Mouse (Mus musculus): Measurements from ENCODE around the gene Tardbp.

Tardbp gene

DNA sequence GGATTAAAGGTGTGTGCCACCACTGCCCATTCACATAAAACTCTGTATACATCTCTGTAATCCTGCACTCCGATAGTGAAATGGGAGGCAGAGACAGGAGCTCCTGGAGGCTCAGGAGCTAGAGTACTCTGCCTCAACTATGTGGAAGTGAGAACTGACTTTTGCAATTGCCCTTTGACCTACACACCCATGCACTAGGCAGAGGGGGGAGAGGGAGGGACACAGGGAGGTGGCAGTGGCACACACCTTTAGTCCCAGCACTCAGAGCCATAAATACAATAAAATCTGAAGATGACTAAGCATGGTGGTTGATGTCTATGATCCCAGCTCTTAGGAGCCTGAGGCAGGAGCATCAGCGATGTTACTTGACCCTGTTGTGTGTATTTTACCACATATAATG is 12.6 kb upstream of the Tardbp start:
- DNase-seq (ENCODE audit: low spot score in 2 of 2) = no peak

GRCm38 (mm10) chr4:148638302-148638701 is 11.5 kb upstream of the Tardbp start:
- no peak for DNase-seq (ENCODE audit: low spot score in 2 of 2)

DNA sequence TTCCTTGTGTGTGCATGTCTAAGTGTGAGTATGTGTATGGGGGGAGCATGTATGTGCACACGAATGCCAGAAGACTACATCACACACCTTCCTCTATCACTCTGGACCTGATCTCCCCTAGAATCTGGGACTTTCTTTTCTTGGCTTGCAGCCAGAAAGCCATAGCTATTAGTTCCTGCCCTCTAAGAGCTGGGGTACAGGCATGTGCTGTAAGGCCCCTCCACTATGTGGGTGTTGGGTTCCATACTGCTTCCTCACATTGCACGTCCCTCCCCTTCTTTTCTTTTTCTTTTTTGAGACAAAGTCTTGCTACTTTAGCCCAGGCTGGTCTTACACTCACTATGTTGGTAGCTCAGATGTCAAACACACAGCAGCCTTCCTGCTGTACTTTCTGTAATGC is 8.5 kb upstream of the Tardbp start:
- no peak for DNase-seq (ENCODE audit: low spot score in 2 of 2)

DNA sequence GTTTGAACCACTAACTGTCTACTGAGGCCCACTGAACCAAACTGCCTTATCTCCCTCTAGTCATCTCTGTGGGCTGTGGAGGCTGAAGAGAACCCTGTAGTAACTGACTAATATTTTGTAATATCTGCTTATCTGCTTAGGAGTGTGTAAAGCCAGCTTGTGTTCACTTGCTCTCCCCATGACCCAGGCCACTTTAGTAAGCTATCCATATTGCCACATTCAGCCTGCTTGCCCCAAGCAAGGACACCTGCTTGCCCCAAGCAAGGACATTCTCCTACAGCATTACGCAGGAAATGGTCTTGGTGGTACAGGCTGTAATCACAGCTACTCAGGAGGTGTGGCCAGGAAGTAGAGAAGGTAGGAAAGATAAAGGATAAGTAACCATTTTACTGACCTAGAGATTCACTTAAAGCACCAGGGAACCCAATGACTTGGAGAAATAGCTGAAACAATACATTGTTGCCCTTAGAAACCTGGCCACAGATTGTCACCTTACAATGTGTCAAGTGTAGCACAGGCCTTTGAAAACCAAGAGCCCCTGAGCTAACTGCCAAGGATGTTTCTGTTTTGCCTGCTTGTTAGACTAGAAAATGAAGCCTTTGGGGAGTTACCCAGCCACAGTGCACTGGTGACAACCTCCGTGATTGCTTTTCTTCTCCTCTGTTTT is 6.7 kb upstream of the Tardbp start:
- DNase-seq (ENCODE audit: low spot score in 2 of 2) = no peak

DNA sequence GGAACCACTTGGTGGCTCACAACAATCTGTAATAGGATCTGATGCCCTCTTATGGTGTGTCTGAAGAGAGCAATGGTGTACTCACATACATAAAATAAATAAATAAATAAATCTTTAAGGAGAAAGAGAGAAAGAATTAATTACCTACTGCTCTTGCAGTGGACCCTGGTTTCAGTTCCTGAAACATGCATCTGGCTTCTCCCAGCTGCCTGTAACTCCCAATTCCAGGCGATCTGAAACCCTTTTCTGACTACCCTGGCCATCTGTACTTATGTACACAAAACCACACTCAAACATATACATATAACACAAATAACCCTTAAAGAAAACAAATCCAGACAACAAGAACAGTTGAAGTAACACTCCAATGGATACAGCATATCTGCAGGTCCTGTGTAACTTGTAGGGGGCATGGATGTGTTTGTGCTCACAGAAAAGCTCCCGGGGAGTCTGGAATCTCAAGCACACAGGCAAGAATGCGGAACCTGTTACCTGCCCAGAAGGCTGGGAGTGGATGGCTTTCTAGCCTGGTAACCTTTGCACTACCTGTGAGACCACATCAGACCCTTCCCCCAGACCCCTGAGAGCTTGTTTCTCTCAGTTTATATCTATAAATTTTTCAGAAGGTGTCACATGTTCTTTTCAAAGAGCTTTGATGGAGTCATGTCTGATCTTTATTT is 5.3 kb upstream of the Tardbp start:
- DNase-seq (ENCODE audit: low spot score in 2 of 2) = no peak

GRCm38 (mm10) chr4:148627246-148627645 is 427 bp upstream of the Tardbp start:
- no peak for DNase-seq (ENCODE audit: low spot score in 2 of 2)

DNA sequence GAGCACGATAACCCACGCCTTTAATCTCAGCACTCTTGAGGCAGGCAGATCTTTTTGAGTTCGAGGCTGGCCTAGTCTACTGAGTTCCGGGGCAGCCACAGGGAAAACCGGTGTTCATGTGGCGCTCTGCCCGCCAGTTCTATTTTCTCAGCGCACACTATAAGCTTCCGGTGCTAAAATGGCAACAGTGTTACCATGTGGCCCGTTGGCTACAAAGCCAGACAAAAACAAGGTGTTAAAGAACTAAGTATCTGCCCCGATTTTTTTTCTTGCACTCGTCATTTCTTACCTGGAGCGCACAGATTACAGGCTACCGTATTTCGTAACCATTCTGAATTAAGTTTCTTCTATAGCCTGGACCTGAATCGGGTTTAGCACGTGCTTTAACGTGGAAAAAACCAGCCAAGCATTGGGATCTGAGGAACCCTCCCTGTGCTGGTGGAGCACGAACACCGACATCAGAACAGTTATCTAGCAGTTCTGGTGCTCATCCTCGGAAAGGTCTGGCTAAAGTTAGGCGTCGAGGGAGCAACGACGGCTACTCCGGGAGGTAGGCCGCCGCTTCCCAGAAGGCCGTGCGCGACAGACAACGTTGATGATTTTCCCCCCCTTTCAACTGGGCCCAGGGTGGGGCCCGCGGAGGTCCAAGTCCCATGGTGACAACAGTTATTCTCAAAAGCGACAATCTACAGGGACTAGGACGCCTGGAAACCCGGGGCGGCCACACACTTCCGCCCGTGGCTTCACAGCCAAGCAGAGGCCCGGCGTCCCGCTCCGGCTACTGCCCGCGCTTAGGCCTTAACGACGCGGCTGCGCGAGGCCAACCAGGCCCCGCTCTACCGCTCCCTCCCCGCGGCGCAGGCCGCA is 830 bp downstream of the Tardbp start:
- DNase-seq (ENCODE audit: low spot score in 2 of 2) = peak in 1 of 2 experiments; percentile 52

- no peak for DNase-seq (ENCODE audit: low spot score in 2 of 2)
Measured at GRCm38 (mm10) chr4:148625010-148625409, 1.8 kb downstream of the Tardbp start.

- no peak for DNase-seq (ENCODE audit: low spot score in 2 of 2)
Measured at GRCm38 (mm10) chr4:148623609-148624008, 3.2 kb downstream of the Tardbp start.

- no peak for DNase-seq (ENCODE audit: low spot score in 2 of 2)
Measured at GRCm38 (mm10) chr4:148622485-148622884, 4.3 kb downstream of the Tardbp start.

DNA sequence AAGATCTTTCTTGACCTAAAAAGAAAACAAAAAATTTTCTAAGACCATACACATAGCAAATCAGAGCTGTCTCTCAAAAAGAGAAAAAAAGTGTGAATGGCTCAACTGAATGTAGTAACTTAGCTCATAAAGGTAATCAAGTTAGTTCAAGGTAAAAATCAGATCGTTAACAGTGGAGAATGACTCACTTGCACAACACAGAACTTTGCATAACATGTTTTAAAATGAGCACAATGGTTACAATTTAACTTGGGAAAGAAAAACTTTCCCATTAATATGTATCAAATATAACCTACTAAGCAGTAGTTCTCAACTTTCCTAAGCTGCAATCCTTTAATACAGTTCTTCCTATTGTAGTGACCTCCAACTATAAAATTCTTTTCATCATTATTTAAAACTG is 6.1 kb downstream of the Tardbp start:
- no peak for DNase-seq (ENCODE audit: low spot score in 2 of 2)

GRCm38 (mm10) chr4:148619805-148620204 is 7.0 kb downstream of the Tardbp start:
- DNase-seq (ENCODE audit: low spot score in 2 of 2) = no peak

DNA sequence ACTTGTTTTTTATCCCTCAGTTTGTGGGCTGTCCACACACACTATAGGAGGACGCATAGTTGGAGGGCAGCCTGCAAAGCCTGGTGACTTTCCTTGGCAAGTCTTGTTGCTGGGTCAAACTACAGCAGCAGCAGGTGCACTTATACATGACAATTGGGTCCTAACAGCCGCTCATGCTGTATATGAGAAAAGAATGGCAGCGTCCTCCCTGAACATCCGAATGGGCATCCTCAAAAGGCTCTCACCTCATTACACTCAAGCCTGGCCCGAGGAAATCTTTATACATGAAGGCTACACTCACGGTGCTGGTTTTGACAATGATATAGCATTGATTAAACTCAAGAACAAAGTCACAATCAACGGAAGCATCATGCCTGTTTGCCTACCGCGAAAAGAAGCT is 13.1 kb downstream of the Tardbp start:
- peak in 1 of 2 experiments; percentile 19 for DNase-seq (ENCODE audit: low spot score in 2 of 2)

- DNase-seq (ENCODE audit: low spot score in 2 of 2) = no peak
Measured at GRCm38 (mm10) chr4:148612557-148612956, 14.3 kb downstream of the Tardbp start.

DNA sequence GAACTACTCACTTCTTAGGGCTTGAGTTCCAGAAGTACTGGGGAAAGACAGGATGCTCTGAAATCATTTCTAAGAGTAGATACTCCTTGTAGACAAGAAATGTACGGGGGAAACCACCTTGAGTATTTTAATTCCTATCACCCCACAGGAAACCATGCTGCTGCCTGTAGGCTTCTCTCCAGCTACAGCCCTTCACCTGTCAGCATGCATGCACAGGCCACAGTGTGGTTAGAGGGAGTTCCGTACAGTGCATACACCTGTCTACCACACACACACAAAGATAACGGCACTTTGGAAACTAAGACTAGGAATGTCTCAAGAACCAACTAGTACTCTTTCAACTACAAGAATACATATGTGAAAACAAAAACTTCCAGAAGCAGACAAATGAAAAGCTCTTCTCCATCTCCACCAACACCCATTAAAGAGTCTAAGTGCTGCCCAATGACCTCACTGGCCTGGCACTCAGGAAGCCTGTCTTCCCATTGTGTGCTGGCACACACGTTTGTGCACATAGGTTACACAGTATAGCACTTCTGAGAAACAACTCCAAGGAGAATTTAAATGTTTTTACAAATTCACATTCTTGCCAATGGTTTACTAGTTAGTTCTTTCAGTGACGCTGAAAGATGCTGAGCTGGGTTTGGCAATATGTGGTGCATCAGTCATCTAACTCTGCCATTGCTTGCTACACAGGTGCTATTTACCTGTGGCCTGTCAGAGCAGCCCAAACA is 16.0 kb downstream of the Tardbp start:
- DNase-seq (ENCODE audit: low spot score in 2 of 2) = no peak

DNA sequence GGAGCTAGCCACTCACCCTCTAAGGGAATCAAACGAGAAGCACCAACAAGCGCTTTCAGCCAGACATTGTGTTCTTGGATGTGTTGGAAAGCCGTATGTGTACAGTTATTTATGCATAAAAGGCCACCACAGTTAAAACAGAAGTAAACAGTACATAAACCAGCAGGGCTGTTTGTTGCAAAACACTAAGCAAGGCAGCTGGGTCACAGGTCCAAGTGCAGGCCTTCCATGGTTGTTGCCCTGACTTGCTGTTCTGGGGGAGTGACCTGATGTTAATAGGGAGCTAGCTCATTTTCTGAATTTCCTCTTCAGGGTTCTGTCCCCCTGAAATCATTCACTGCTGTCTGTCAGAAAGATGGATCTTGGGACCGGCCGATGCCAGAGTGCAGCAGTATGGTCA is 17.0 kb downstream of the Tardbp start:
- DNase-seq (ENCODE audit: low spot score in 2 of 2) = no peak

DNA sequence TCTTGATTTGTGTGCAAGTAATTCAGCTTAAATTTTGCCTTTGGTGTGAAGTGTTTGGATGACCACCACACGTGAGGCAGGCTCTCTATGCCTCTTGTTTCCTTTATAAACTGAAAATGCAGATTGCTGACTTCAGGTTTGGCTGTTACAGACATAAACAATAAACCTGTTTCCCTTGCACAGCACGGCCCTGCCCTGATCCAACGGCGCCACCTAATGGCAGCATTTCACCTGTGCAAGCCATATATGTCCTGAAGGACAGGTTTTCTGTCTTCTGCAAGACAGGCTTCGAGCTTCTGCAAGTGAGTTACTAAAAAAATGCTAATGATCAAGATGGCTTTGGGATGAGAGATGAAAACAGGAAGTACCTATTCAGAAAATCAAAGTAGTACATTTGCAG is 19.1 kb downstream of the Tardbp start:
- peak; percentile 73 to 78 for DNase-seq (ENCODE audit: low spot score in 2 of 2)

DNA sequence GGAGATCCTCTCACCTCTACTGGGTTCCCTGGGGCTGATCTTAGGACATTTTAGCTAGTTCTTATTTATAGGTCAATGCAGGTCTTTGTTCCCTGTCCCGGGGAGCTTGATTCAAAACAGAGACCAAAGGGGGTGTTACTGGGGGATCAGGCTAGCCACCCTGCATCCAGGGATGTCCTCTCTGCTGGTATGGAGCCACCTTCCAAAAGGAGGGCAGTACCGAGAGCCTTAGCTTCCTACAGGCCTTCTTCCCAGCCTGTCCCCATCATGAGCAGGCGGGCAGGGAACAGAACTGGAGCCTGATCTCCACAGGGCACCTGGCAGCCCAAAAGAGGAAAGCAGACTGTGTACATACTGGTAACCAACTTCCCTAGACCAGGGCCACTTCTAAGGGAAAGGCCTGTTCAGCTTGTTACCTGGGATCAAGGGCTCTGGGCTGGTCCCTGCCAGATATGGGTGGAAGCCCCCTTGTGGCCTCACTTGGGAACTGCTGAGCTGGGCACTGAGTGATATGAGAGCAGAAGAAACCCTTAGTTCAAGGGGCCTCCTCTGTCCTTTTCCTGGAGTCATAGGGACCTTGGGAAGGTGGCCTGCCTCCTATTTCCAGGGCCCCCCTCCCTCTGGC is 22.2 kb downstream of the Tardbp start:
- peak; percentile 66 to 74 for DNase-seq (ENCODE audit: low spot score in 2 of 2)

DNA sequence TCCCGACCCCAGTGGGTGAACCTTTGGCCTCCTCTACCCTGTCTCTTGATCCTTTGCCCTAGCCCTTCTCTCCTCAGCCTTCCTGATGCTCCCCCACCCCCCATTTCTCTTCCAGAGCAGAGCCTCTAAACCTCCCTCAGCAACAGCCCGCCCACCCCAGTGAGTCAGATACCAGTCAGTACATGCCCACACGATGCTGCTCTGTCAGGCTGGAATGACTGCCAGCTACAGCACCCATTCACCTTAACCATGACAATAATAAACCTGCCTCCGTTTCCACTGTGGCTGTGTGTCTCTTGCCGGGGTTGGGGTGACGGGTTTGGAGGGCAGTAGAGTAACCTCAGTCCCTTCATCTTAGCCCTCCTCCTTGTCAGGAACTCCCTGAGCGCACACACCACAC is 22.7 kb downstream of the Tardbp start:
- DNase-seq (ENCODE audit: low spot score in 2 of 2) = peak; percentile 66 to 71

DNA sequence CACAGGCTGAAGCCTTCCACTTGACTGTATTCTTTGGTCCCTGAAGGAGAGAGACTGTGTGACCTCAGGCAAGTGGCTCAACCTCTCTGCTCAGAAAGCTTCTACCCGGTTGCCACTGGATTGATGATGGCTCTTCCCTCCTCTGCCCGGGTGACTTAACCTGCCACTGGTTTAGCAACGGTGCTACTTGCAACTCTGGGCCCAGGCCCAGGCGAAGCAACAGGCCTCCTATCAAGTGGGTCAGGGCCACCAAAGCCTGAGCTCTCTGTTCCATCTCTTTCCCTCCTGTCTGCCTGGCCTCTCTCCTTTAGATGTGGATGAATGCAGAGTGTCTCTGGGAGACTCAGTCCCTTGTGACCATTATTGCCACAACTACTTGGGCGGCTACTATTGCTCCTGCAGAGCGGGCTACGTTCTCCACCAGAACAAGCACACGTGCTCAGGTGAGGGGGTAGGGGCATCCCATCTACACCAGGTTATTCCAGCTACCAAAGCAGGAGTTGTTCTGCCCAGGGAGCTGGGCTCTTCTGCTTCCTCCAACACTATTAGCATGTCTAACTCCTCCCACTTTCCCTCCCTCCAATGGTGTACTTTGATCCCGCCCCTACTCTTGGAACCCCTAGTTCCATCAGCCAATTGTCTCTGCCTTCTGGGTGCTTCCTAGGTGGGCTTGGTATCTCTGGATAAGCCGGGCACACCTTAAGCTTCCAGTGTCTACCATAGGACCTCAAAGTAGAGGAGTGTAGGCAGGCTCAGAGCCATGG is 23.3 kb downstream of the Tardbp start:
- DNase-seq (ENCODE audit: low spot score in 2 of 2) = no peak

All from right cerebral cortex, postnatal 10 days (tissue).